10 mouse cellular contexts compared by ENCODE assay signal in genomic region chr2:64244804-64245203, GRCm38 (mm10).
"Had no signal": no experiment of that assay in that cellular context is flagged by ENCODE, and none has a peak within 500 bp of the region (broad histone marks: within the 10 kb centered on the region; RNA-seq: fewer than 3 reads in every experiment).

No protein-coding gene starts in this region.

- DNase-seq: kidney, adult 8-10 months; kidney, postnatal 25 days; liver; liver, embryonic 13.5 days; liver, postnatal 0 days; lung, postnatal 14 days; right cerebral cortex, postnatal 14 days; thymus, adult 2 months; thymus, postnatal 25 days had no signal

- ATAC-seq: intestine, postnatal 0 days; liver, postnatal 0 days had no signal
